Mouse (Mus musculus) gastrocnemius, postnatal 14 days (tissue): ENCODE results near the gene Arhgef12. TPM values are rescaled to one million over a fixed set of nuclear protein-coding genes. Genes with fewer than 3 reads are reported as not detected.
"Not testable (repeated sequence)": the region's sequence is repeated elsewhere in the genome, so short reads cannot be mapped to it uniquely, and the experiment has no call there.

Source experiments
- DNase-seq: peaks from one replicate; pipeline ENCODE4 v3.0.0; 2021; ENCODE audit warnings: mixed read lengths
- intact Hi-C: fragments of 180-260 bp; cut with DNase I; formaldehyde crosslinking; loops from one replicate; pipeline ENCODE4 v1.15.1; 2025; ENCODE audit warnings: low total_unique reads
- total RNA-seq, 2 experiments: library from RNA; stranded (reverse); gene quantifications; 2 replicates each; pipeline ENCODE4 v1.2.3; 2021

Gene Arhgef12
- total RNA-seq, 2 experiments from 2014 or later = 45.7 to 52.5 TPM

DNA sequence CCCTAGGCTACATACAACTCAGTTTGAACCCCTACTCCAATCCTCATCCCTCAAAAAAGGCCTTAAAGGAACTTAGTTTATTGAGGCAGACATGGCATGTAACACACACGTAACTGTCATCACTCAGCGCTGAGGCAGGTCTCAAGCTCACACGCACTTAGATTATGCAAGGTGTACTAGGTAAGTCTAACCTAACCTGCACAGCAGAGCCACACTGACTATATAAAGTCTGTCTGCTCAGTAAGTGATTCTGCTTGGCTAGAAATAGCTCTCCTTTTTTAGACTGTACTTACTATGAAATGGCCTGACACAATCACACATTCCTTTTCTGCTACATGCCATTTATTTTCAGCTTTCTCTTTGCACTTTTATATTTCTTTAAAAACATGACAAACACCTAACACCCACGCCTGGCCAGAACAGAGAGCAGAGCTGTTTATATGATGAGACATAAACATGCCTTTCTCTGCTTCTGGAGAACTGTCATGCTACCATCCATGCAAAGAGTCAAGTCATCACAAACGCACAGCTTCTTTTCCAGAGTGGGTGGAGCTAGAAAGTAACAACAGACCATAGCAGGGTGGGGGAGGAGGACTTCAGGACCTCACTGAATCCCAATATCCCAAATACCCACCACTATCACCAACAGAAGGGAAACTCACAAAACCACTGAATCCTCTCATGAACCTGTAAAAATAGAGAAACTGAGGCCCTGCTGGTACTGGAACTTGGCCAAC is 85.4 kb downstream of the Arhgef12 start:
- DNase-seq = no peak
- intact Hi-C loops = no loop called here

DNA sequence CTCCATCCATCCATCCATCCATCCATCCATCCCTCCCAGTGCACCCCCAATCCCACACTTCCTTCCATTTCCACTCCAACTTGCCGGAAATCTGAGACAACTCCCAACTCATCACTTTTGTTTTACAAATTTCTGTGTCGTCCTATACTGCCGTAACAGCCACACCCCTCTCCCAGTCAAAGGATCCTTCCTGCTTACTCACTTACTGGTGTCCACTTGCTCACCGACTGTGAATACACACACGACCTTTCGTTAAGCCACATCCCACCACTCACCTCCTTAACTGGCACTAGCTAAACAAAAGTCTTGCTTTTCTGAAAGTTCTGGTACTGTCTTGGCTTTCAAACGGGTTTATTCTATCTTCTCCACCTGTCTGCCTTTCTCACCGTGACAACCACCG is 87.4 kb downstream of the Arhgef12 start:
- DNase-seq = no peak
- intact Hi-C loops = no loop called here

DNA sequence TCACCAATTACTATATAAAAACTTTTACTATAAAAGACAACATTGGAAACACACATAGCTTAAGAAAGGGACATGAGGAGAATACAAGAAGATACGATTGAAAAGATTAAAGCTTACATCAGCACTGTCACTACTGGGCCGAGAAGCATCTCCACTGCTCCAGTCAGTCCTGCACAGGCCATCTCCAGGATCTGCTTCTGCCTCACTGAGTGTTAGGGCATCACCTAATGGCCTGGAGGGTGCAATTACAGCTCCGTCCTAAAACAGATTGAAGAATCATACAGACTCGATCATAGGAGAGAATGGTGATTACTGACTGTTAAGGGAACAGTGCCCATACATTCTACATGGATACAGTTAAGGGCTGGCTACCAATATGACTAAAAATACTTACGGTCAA is 91.3 kb downstream of the Arhgef12 start:
- intact Hi-C loops = no loop called here
- no peak for DNase-seq

DNA sequence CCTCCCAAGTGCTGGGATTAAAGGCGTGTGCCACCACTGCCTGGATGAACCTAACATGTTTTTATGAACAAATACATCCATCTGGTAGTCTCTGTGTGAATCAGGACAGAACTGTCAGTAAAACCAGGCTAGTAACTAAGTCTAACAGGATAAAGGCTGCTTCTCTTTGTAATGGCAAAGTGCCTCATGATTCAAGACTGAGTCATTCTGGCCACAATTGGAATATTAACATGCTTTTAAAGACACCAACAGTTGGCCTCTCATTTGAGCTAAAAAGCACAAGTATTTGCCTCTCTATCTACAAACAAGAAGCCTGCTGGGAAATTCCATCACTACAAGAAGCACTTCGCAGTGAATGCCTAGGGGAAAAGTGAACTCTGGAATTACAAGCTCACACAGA is 91.7 kb downstream of the Arhgef12 start:
- intact Hi-C loops = no loop called here
- no peak for DNase-seq

DNA sequence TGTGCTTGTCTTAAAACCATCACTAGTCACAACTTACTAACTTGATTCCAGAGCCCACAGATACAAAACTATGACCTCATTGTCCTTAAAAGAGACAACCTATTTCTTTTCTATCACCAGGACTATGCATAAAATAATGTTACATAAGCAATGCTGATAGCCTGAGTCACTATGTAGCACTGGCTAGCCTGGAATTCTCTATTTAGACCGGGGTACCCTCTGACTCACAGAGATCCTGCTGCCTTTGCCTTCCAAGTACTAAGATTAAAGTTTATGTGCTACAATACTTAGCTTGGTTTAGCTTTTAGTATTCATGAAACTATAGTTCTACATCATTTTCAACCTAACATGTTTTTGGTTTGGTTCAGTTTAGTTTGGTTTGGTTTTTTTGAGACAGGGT is 92.2 kb downstream of the Arhgef12 start:
- intact Hi-C loops = no loop called here
- DNase-seq = no peak

DNA sequence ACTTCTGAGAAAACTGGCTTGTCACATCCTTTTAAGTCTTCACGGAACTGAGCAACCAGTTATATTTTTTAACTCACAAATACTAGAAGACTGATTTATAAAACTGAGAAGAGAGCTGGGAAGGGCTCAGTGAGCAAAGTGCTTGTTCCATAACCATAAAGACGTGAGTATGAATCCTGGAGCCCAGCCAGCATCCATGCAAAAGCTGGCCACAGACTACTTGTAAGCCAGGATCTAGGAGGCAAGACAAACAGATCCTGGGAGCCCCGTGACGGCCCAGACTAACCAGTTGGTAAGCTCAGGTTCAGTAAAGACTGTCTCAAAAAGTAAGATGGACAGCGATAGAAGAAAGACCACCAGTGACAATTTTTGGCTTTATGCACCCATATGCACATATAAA is 94.5 kb downstream of the Arhgef12 start:
- intact Hi-C loops = no loop called here

DNA sequence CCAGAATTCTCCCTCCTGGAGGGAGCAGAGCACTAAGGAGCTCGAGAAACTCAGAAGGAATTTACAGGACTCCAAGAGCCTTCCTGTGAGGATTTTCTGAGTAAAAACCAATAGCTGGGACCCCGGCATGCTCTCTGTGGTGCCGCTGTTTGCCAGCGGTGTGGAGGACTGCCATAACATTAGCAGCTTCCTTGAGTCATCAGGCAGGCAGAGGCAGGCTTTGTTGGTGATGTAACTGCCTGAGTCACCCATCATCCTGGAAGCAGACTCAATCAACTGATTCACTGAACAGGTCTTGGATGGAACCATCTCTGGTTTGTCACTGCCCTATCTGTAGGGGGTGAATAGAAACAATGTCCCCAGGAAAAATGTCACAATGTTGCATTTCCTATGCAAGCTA is 96.0 kb downstream of the Arhgef12 start:
- intact Hi-C loops = no loop called here
- DNase-seq = no peak

More for the DNA sequence above, 94.5 kb downstream of the Arhgef12 start:
- DNase-seq = no peak

DNA sequence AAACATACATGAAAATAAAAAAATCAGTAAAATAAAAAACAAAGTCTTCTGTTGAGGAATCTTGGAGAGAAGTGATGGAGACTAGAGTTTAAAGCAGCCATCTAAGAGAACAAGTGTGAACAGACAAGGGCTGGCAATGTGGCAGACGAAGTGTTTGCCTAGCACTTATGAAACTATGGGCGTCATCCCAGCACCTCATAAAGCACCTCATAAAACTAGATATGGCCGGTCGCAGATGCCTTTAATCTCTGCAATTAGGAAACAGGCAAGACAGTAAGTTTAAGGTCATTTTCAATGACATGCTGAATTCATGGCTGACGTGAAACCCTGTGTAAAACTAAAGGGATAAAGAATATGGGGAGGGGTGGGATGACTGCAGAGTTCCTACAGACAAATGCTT is 103.2 kb downstream of the Arhgef12 start:
- intact Hi-C loops = no loop called here
- DNase-seq = no peak

DNA sequence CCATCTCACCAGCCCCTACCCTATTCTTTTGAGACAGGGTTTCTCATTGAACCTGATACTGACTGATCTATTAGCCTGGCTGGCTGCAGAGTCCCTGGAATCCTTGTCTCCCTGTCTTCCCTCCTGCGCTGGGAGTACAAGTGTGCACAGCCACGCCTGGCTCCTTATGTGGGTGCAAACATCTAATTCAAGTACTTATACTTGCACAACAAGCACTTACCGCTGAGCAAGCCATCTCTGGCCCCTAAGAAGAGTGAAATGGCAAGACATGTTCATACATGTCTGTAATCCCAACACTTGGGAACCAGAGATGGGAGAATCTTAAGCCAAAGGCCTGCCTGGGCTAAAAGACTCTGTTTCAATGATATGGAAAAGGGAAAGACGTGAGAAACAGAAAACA is 104.0 kb downstream of the Arhgef12 start:
- intact Hi-C loops = no loop called here
- DNase-seq = no peak

DNA sequence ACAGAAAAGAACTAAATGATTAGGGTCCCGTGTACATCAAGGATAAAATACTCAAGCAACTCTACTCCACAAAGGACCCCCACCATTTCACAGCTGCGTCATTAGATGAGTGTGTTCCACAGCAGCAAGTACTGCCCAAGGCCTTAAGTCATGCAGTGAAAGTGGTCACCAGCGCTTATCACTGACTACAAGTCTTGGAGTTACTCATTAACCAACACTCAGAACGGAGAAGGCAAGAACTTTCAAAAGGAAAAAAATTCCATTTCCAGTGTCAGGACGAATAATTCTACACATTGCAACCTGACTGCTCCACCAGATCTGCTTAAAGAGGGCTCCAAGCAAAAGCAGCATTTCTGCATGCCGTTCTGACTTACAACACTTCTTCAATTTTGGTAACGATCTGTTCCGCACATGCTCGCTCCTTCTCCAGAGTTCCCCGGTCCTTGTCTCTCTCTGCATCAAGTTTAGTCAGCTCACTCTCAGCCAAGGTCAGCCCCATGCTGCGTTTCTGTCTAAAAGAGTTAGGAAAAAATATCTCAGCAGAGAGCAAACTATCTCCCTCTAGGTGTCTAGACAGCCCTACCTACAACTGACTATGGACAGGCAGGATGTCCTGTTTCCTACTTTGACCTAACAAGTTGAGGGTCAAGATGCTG is 106.3 kb downstream of the Arhgef12 start:
- intact Hi-C loops = no loop called here

DNA sequence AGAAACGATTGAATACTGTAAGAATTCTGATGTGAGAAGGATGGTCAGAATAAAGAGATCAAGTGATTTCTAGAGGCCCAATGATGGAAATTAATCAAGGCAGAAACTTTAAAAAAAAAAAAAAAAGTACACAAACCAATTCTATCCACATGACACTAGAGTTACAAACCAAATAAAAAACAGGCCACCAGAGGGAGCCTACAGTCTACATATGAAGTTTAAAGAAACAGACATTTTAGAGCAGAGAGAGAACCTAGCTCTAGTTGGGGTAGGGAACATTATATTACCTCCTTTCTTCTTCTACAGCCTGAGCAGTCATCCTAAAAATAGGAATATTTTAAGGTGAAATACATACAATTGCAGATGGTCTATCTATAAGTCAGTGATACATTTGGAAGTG is 107.0 kb downstream of the Arhgef12 start:
- no peak for DNase-seq
- intact Hi-C loops = no loop called here

More for the DNA sequence above, 106.3 kb downstream of the Arhgef12 start:
- DNase-seq = no peak

DNA sequence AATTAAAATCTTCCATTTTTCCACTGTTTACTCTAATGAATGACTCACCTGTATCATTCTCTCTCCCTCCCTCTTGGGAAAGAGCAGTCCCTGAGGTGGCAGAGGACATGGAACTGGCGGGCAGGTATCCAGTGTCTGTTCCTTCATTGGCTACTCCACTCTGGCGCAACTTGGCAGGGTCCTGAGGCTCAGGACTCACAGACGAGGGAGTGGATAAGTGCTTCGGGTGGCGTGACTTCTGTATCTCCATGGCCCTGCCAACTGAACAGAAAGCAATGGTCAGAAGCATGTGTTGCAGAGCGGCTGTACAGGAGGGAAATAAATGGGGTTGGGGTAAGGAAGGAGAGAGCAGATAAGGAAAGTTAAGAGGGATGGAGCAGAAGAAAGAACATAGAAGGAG is 109.5 kb downstream of the Arhgef12 start:
- DNase-seq = no peak
- intact Hi-C loops = loop anchor here (5.0 to 10.0 kb wide), 3 partner anchors 110 to 287 kb away; partner anchors contain the start of gene Arhgef12

DNA sequence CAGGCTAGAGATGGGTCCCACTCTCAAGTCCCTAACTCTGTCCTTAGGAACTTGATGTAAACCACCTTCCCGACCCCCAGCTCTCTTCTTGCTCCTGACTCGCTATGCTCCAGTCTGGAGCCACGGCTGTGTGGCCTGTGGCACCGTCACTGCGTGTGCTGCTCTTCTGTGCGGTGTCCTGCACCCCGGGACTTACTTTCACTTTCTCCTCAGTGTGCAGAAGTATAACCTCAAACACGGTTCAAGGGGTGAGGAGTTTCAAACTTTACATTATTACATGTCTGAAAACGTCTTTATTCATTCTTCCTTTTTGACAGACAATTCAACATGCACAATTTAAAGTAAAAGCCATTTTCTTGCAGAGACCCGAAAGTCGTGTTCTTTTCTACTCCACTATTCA is 111.7 kb downstream of the Arhgef12 start:
- intact Hi-C loops = loop anchor here (5.0 to 10.0 kb wide), 3 partner anchors 112 to 290 kb away; partner anchors contain the start of gene Arhgef12
- DNase-seq = no peak

DNA sequence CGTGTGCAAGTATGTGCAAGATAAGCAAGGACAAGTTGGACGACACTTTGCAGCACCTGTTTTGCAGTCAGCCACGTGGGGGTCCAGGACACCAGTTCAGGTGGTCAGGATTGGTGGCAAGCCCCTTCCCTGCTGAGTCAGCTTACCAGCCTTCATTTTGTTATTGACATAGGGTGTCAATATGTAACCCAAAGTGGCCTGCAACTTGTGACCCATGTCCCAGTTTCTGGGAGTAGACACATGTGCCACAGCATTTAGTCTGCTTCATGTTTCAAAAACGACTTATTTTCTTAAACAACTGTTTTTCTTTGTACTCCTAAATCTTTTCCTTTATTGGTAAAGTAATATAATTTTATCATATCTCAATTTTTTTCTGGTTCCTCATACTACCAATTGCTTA is 112.3 kb downstream of the Arhgef12 start:
- DNase-seq = no peak
- intact Hi-C loops = loop anchor here (5.0 to 10.0 kb wide), 3 partner anchors 113 to 290 kb away; partner anchors contain the start of gene Arhgef12

DNA sequence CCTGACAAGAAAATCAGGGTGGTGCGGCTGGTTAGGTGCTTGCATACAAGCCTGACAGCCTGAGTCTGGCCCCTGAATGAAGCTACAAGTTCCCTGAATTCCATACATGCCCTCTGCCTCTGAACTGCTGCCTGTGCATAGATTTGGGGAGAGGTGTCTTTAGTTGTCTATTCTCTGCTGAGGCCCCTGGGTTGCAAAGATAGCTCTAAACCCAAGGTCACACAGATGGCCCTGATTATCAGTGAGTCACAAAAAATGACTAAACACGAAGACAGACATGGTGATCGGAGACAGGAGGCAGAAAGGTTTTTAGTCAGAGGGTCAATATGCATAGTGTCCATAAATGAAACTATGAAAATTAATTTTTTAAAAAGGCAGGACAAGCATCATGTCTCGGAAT is 113.4 kb downstream of the Arhgef12 start:
- DNase-seq = no peak
- intact Hi-C loops = loop anchor here (10.0 kb wide), 1 partner anchor 291 kb away; no protein-coding TSS in a partner anchor

DNA sequence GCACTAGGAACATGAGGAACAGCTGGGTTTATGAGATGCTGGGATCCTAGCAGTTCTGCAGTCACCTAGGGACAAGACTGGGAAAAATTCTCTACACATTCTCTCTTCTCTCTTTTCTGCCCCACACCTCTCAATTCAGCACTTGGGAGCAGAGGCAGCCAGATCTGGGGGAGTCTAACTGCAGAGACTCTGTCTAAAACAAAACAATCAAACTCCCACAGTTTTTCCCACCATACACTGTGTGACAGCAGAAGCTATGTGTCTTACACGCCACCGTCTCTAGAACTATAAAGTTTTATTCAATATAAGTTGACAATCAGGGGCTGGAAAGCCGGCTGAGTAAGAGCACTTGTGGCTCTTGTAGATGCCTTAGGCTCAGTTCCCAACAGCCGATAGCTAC is 119.1 kb downstream of the Arhgef12 start:
- intact Hi-C loops = no loop called here
- DNase-seq = no peak

DNA sequence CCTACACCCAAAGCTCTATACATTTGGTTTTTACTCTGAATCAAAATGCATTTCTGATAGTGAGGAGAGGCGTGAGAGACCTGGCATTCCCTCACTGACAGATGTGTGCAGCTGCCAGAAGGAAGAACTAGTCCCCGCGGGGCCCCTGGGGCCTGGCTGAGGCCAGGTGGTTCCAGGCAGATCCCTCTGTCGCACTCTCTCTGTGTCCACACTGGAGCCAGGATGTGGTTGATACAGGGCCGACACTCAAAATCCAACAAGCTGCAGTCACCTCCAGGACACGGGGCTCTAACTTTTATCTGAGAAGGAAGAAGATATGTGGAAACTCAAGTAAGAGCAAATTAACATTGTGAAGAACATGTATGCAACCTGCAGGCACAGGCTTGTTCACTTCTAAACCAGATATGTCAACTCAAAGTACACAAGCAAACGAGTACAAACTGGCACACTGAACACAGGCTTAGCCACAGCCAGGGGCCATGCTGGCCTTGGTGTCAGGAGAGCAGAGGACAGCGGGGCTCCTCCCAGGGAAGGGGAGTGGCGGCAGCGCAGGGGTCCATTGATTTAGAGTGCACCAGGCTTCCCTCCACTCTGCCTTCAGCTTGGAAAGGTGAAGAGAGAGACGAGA is 138.0 kb downstream of the Arhgef12 start:
- intact Hi-C loops = no loop called here
- no peak for DNase-seq

DNA sequence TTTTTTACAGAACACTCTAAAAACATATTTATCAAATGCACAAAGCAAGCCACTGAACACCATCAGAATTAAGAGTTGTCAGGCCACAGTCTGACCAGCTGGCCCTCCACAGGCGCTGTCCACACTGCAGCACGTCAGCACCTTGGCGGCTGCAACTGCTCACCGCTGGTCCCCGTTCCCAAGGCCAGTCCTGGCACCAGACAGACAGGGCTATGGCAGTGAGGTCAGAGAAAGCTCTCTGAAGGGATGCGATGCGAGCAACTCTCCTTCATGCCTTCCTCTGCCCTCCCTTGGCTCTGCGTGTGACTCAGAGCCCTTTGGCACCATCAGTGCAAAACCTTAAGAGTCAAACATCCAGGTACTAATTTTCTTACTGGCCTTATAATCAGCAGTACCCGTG is 139.3 kb downstream of the Arhgef12 start:
- DNase-seq = no peak
- intact Hi-C loops = no loop called here

DNA sequence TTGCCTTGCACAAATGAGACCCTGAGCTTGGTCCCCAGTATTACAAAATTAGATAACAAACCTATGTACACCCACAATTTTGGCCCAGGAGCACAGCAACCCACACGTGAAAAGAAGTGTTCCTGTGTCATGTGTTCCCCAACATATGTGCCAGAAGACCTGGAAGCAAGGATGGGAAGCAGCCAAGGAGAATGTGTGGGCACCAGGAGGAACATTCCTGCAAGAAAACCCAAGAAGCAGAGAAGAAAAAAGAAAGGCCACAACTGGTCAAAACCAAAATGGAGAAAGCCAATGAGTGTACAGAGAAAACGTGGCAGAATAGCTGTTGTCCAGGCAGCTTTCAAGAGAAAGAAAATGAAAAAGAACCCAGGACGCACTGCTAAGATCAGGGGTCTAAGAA is 142.2 kb downstream of the Arhgef12 start:
- DNase-seq, intact Hi-C loops: not testable (repeated sequence)

DNA sequence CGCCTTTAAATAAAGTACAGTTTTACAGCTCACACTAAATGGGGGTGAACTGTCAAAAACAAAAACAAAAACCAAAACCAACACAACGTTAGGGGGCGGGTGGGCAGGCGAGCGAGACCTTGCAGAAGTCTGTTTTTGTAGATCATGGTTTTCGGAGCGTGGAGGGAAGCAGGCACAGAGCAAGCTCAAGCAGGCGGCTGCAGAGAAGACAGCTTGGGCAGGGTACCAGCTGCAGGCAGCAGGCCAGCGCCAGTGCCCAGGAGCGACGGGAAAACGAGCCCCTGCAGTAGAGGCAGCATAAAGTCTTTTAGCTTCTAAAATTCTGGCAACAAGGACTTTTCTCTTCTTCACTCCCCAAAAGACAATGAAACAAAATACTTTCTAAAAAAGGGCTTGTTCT is 142.7 kb downstream of the Arhgef12 start:
- intact Hi-C loops = no loop called here
- DNase-seq = no peak

DNA sequence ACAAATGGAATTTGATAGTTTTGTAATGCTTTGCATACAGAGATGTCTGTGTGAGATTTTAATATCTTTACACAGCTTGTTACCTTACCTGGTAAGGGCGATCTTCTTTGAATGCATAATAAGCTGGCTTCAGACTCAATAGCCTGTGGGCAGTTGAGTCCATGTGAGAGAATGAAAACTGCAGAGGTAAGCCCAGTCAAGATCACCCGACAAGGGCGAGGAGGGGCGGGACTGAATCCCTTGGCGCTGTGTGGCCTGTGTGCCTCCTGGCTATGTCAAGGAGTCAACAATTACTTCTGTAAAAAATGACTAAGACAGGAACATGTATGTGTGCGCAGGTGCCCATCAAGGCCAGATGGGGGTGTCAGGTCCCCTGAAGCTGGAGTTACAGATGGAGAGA is 144.5 kb downstream of the Arhgef12 start:
- no peak for DNase-seq
- intact Hi-C loops = no loop called here
